Mouse (Mus musculus): ENCODE data around the gene Ccdc188. TPM values are rescaled to one million over a fixed set of nuclear protein-coding genes. Genes with fewer than 3 reads are reported as not detected.

The Ccdc188 gene
- polyA plus RNA-seq, 2 experiments: not detected

- Histone ChIP-seq H3K36me3 (ENCODE audit: control insufficient read depth, insufficient read depth, low read length) (peaks cover 52% of the 10 kb centered on the region), H3K4me2 (replicated peaks; ENCODE audit: low read depth, low read length, severe bottlenecking) (no peak overlapping the region), H3K27me3 (ENCODE audit: control insufficient read depth, insufficient read depth, low read length) (no peaks in the 10 kb centered on the region), H3K4me1 (ENCODE audit: control insufficient read depth, insufficient read depth, low read length) (peaks cover 15% of the 10 kb centered on the region), H3K27ac (replicated peaks; ENCODE audit: low read depth, low read length) (no peak overlapping the region), H3K4me3 (replicated peaks; ENCODE audit: low read length) (no peak overlapping the region), H3K9me3 (ENCODE audit: control insufficient read depth, low read length) (no peaks in the 10 kb centered on the region), H3K9ac (ENCODE audit: low read depth, low read length, severe bottlenecking) (no peak overlapping the region)
- WGBS: 89% methylated on average over 4 of the region's 4 CpGs
- TF ChIP-seq POLR2A (IDR thresholded peaks at IDR 0.05; ENCODE audit: borderline replicate concordance, extremely low read depth, insufficient read depth, insufficient read length): no peak
- ATAC-seq (ENCODE audit: low FRiP score, low read depth): no peak
- DNase-seq (ENCODE audit: low spot score): no peak
Observed at GRCm38 (mm10) chr16:18228856-18229255, 11.2 kb downstream of the Ccdc188 start.

GRCm38 (mm10) chr16:18229622-18230021 lies 11.9 kb downstream of the Ccdc188 start:
- Histone ChIP-seq H3K9me3 (ENCODE audit: control insufficient read depth, low read length) (no peaks in the 10 kb centered on the region), H3K27ac (replicated peaks; ENCODE audit: low read depth, low read length) (no peak overlapping the region), H3K4me2 (replicated peaks; ENCODE audit: low read depth, low read length, severe bottlenecking) (no peak overlapping the region), H3K27me3 (ENCODE audit: control insufficient read depth, insufficient read depth, low read length) (no peaks in the 10 kb centered on the region), H3K4me1 (ENCODE audit: control insufficient read depth, insufficient read depth, low read length) (peaks cover 20% of the 10 kb centered on the region), H3K9ac (ENCODE audit: low read depth, low read length, severe bottlenecking) (no peak overlapping the region), H3K4me3 (replicated peaks; ENCODE audit: low read length) (no peak overlapping the region), H3K36me3 (ENCODE audit: control insufficient read depth, insufficient read depth, low read length) (peaks cover 44% of the 10 kb centered on the region)
- no peak for TF ChIP-seq POLR2A (IDR thresholded peaks at IDR 0.05; ENCODE audit: borderline replicate concordance, extremely low read depth, insufficient read depth, insufficient read length)
- ATAC-seq (ENCODE audit: low FRiP score, low read depth) (no peak), DNase-seq (ENCODE audit: low spot score) (no peak)
- 64% methylated on average over 11 of the region's 11 CpGs for whole genome bisulfite sequencing

GRCm38 (mm10) chr16:18230617-18231016 lies 12.9 kb downstream of the Ccdc188 start:
- H3K27ac ChIP-seq (replicated peaks; ENCODE audit: low read depth, low read length): no peak overlapping the region
- H3K36me3 ChIP-seq (ENCODE audit: control insufficient read depth, insufficient read depth, low read length): peaks cover 35% of the 10 kb centered on the region
- H3K4me2 ChIP-seq (replicated peaks; ENCODE audit: low read depth, low read length, severe bottlenecking): no peak overlapping the region
- H3K27me3 ChIP-seq (ENCODE audit: control insufficient read depth, insufficient read depth, low read length): no peaks in the 10 kb centered on the region
- H3K4me3 ChIP-seq (replicated peaks; ENCODE audit: low read length): no peak overlapping the region
- ATAC-seq (ENCODE audit: low FRiP score, low read depth): no peak
- TF ChIP-seq POLR2A (IDR thresholded peaks at IDR 0.05; ENCODE audit: borderline replicate concordance, extremely low read depth, insufficient read depth, insufficient read length): no peak
- DNase-seq (ENCODE audit: low spot score): no peak
- H3K9me3 ChIP-seq (ENCODE audit: control insufficient read depth, low read length): no peaks in the 10 kb centered on the region
- peaks cover 20% of the 10 kb centered on the region for H3K4me1 ChIP-seq (ENCODE audit: control insufficient read depth, insufficient read depth, low read length)
- no peak overlapping the region for H3K9ac ChIP-seq (ENCODE audit: low read depth, low read length, severe bottlenecking)
- WGBS: 90% methylated on average over 6 of the region's 6 CpGs

GRCm38 (mm10) chr16:18231047-18231446 lies 13.4 kb downstream of the Ccdc188 start:
- no peaks in the 10 kb centered on the region for H3K27me3 ChIP-seq (ENCODE audit: control insufficient read depth, insufficient read depth, low read length)
- H3K27ac ChIP-seq (replicated peaks; ENCODE audit: low read depth, low read length): no peak overlapping the region
- peaks cover 30% of the 10 kb centered on the region for H3K36me3 ChIP-seq (ENCODE audit: control insufficient read depth, insufficient read depth, low read length)
- peaks cover 23% of the 10 kb centered on the region for H3K4me1 ChIP-seq (ENCODE audit: control insufficient read depth, insufficient read depth, low read length)
- H3K4me3 ChIP-seq (replicated peaks; ENCODE audit: low read length): no peak overlapping the region
- H3K9ac ChIP-seq (ENCODE audit: low read depth, low read length, severe bottlenecking): no peak overlapping the region
- TF ChIP-seq POLR2A (IDR thresholded peaks at IDR 0.05; ENCODE audit: borderline replicate concordance, extremely low read depth, insufficient read depth, insufficient read length): no peak
- ATAC-seq (ENCODE audit: low FRiP score, low read depth): no peak
- H3K9me3 ChIP-seq (ENCODE audit: control insufficient read depth, low read length): no peaks in the 10 kb centered on the region
- no peak for DNase-seq (ENCODE audit: low spot score)
- WGBS: 80% methylated on average over 3 of the region's 3 CpGs
- no peak overlapping the region for H3K4me2 ChIP-seq (replicated peaks; ENCODE audit: low read depth, low read length, severe bottlenecking)

GRCm38 (mm10) chr16:18231451-18231850 lies 13.8 kb downstream of the Ccdc188 start:
- H3K27me3 ChIP-seq (ENCODE audit: control insufficient read depth, insufficient read depth, low read length): no peaks in the 10 kb centered on the region
- H3K27ac ChIP-seq (replicated peaks; ENCODE audit: low read depth, low read length): no peak overlapping the region
- DNase-seq (ENCODE audit: low spot score) (no peak), ATAC-seq (ENCODE audit: low FRiP score, low read depth) (no peak)
- H3K4me2 ChIP-seq (replicated peaks; ENCODE audit: low read depth, low read length, severe bottlenecking): no peak overlapping the region
- WGBS: 64% methylated on average over 4 of the region's 4 CpGs
- no peaks in the 10 kb centered on the region for H3K9me3 ChIP-seq (ENCODE audit: control insufficient read depth, low read length)
- TF ChIP-seq POLR2A (IDR thresholded peaks at IDR 0.05; ENCODE audit: borderline replicate concordance, extremely low read depth, insufficient read depth, insufficient read length): no peak
- H3K36me3 ChIP-seq (ENCODE audit: control insufficient read depth, insufficient read depth, low read length): peaks cover 26% of the 10 kb centered on the region
- H3K9ac ChIP-seq (ENCODE audit: low read depth, low read length, severe bottlenecking): no peak overlapping the region
- H3K4me1 ChIP-seq (ENCODE audit: control insufficient read depth, insufficient read depth, low read length): peaks cover 23% of the 10 kb centered on the region
- no peak overlapping the region for H3K4me3 ChIP-seq (replicated peaks; ENCODE audit: low read length)

GRCm38 (mm10) chr16:18233451-18233850 lies 15.8 kb downstream of the Ccdc188 start:
- H3K4me2 ChIP-seq (replicated peaks; ENCODE audit: low read depth, low read length, severe bottlenecking): peak overlapping the region; percentile 77
- ATAC-seq (ENCODE audit: low FRiP score, low read depth) (no peak), DNase-seq (ENCODE audit: low spot score) (no peak)
- WGBS: 32% methylated on average over 1 of the region's 1 CpGs
- peaks cover 15% of the 10 kb centered on the region for H3K36me3 ChIP-seq (ENCODE audit: control insufficient read depth, insufficient read depth, low read length)
- peaks cover 23% of the 10 kb centered on the region for H3K4me1 ChIP-seq (ENCODE audit: control insufficient read depth, insufficient read depth, low read length)
- no peak for TF ChIP-seq POLR2A (IDR thresholded peaks at IDR 0.05; ENCODE audit: borderline replicate concordance, extremely low read depth, insufficient read depth, insufficient read length)
- H3K9me3 ChIP-seq (ENCODE audit: control insufficient read depth, low read length): no peaks in the 10 kb centered on the region
- H3K27ac ChIP-seq (replicated peaks; ENCODE audit: low read depth, low read length): no peak overlapping the region
- no peak overlapping the region for H3K4me3 ChIP-seq (replicated peaks; ENCODE audit: low read length)
- no peaks in the 10 kb centered on the region for H3K27me3 ChIP-seq (ENCODE audit: control insufficient read depth, insufficient read depth, low read length)
- H3K9ac ChIP-seq (ENCODE audit: low read depth, low read length, severe bottlenecking): no peak overlapping the region

Data from limb, embryonic 14.5 days (tissue).